Mouse (Mus musculus) stomach, embryonic 16.5 days (tissue): ENCODE measurements around the gene Gm49366. TPM values are rescaled to one million over a fixed set of nuclear protein-coding genes. Genes with fewer than 3 reads are reported as not detected.
"Not testable (repeated sequence)": the region's sequence is repeated elsewhere in the genome, so short reads cannot be mapped to it uniquely, and the experiment has no call there.

ENCODE experiments used
- ATAC-seq: fragments of 200-750 bp; cut with Nextera tagmentation; 2 replicates; pipeline ENCODE4 v1.8.0; 2017; ENCODE audit warnings: moderate number of reproducible peaks, moderate TSS enrichment; ENCODE audit not compliant: insufficient read depth, low FRiP score
- H3K27ac ChIP-seq: fragments of 300-500 bp; sonication (generic); 2 replicates; pipeline ENCODE4 v1.5.1; 2014; ENCODE audit warnings: low read length
- H3K27me3 ChIP-seq: fragments of 300-500 bp; sonication (generic); 2 replicates; pipeline ENCODE4 v1.6.1; 2014; ENCODE audit warnings: low read length, control low read depth, mixed read lengths; ENCODE audit not compliant: control insufficient read depth, insufficient read depth
- H3K36me3 ChIP-seq: fragments of 300-500 bp; sonication (generic); 2 replicates; pipeline ENCODE4 v1.6.1; 2014; ENCODE audit warnings: low read length; ENCODE audit not compliant: control insufficient read depth, insufficient read depth
- H3K4me1 ChIP-seq: fragments of 300-500 bp; sonication (generic); 2 replicates; pipeline ENCODE4 v1.6.1; 2014; ENCODE audit warnings: low read length, control low read depth, mixed read lengths; ENCODE audit not compliant: control insufficient read depth, insufficient read depth
- H3K4me2 ChIP-seq: fragments of 300-500 bp; sonication (generic); 2 replicates; pipeline ENCODE4 v1.6.1; 2014; ENCODE audit warnings: low read depth, low read length, mixed read lengths
- H3K4me3 ChIP-seq: fragments of 300-500 bp; sonication (generic); replicated peaks from 2 replicates; pipeline ENCODE4 v1.5.1; 2014; ENCODE audit warnings: mild to moderate bottlenecking, low read length
- H3K9ac ChIP-seq: fragments of 300-500 bp; sonication (generic); 2 replicates; pipeline ENCODE4 v1.6.1; 2014; ENCODE audit warnings: low read length
- H3K9me3 ChIP-seq: fragments of 300-500 bp; sonication (generic); replicated peaks from 2 replicates; pipeline ENCODE4 v1.6.1; 2016; ENCODE audit warnings: low read length, control low read depth; ENCODE audit not compliant: control insufficient read depth
- WGBS: fragments of 180-500 bp; shearing (Covaris S2); extraction: QIAGEN DNeasy Blood & Tissue Kit; methylation state at CpG from one replicate; pipeline ENCODE4 v1.1.7; 2014; 5-methylcytosine and 5-hydroxymethylcytosine counted together
- polyA plus RNA-seq: library from polyadenylated mRNA; unstranded; fragments of >200 nt; fragmentation: Nextera tagmentation; extraction: Ambion mirVana; gene quantifications from 2 replicates; pipeline ENCODE4 v1.2.1, GENCODE M21; 2015

The Gm49366 gene
- not detected in 2 replicates for polyA plus RNA-seq

DNA sequence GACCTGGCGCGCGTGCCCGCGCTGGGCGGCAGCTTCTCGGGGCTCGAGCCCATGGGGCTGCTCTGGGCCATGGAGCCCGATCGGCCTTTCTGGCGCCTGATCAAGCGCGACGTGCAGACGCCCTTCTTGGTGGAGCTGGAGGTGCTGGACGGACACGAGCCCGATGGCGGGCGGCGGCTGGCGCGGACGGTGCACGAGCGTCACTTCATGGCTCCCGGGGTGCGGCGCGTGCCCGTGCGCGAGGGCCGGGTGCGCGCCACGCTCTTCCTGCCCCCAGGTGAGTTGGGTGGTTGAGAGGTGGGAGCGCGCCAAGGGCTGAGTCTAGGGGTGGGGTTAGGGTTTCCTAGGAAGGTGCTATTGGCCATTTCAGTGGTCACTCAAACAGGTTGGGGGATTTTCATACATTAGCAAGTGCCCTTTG, at the start of gene Gm49366:
Gene Gm49366, plus strand, starts transcription at position 245 of the 421 bp plus-strand sequence.
- not testable (repeated sequence) for H3K27ac ChIP-seq
- peak; percentile 71; the same call in 1 of the 2 replicates for ATAC-seq

DNA sequence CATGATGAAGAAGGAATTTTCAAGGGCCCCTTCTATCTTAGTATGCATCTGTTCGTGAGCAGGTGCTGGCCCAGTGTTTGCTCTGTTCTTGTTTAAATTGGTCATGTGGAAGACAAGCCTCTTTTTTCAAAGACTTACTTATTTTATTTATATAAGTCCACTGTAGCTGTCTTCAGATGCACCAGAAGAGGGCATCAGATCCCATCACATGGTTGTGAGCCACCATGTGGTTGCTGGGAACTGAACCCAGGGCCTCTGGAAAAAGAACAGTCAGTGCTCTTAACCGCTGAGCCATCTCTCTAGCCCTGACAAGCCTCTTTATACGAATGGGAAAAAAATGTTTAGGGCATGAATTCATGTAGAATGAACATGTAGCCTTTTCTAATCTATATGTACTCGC, 49.4 kb upstream of the Gm49366 start:
- H3K4me2 ChIP-seq = no peak overlapping the region
- ATAC-seq = no peak
- H3K36me3 ChIP-seq = peaks cover 4% of the 10 kb centered on the region; the same call in 1 of the 2 replicates
- H3K27me3 ChIP-seq = no peaks in the 10 kb centered on the region
- peaks cover 3% of the 10 kb centered on the region; the same call in 1 of the 2 replicates for H3K4me1 ChIP-seq
- H3K4me3 ChIP-seq = no peak overlapping the region
- WGBS = 91% methylated on average over 4 of the region's 4 CpGs
- H3K27ac ChIP-seq = no peak overlapping the region
- no peak overlapping the region for H3K9ac ChIP-seq
- no peaks in the 10 kb centered on the region; the same call in 1 of the 2 replicates for H3K9me3 ChIP-seq

More for the DNA sequence above, at the start of gene Gm49366:
- WGBS = 6% methylated on average over 39 of the region's 39 CpGs
- Histone ChIP-seq H3K4me2 (peak within 1 kb of the TSS; percentile 65), H3K9ac (peak within 1 kb of the TSS; percentile 73), H3K4me3 (peak within 1 kb of the TSS; percentile 50)
- H3K27me3 ChIP-seq, H3K9me3 ChIP-seq, H3K36me3 ChIP-seq, H3K4me1 ChIP-seq: not testable (repeated sequence)

DNA sequence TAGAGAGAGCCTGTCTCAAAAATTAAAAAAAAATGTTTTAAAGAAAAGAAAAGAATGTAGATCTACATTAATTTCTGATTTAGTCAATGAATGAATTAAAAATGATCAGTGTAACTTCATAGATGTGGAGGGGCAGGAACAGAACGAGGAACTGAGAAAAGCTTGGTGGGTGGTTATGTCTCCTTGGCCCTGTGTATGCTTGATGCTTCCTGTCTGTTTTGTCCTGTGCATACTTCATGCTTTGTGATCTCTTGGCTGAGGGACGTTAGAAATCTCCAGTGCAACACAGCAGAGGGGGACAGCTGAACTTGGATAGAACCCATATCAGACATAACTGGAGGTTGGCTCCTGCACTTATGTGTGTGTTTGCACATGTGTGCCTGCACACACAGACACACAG, 41.5 kb upstream of the Gm49366 start:
- WGBS = 47% methylated on average over 2 of the region's 2 CpGs
- Histone ChIP-seq H3K27ac (no peak overlapping the region), H3K9ac (no peak overlapping the region), H3K36me3 (peaks cover 4% of the 10 kb centered on the region; the same call in 1 of the 2 replicates), H3K4me3 (no peak overlapping the region), H3K4me2 (no peak overlapping the region), H3K9me3 (no peaks in the 10 kb centered on the region), H3K27me3 (no peaks in the 10 kb centered on the region), H3K4me1 (peaks cover 6% of the 10 kb centered on the region)
- no peak for ATAC-seq

DNA sequence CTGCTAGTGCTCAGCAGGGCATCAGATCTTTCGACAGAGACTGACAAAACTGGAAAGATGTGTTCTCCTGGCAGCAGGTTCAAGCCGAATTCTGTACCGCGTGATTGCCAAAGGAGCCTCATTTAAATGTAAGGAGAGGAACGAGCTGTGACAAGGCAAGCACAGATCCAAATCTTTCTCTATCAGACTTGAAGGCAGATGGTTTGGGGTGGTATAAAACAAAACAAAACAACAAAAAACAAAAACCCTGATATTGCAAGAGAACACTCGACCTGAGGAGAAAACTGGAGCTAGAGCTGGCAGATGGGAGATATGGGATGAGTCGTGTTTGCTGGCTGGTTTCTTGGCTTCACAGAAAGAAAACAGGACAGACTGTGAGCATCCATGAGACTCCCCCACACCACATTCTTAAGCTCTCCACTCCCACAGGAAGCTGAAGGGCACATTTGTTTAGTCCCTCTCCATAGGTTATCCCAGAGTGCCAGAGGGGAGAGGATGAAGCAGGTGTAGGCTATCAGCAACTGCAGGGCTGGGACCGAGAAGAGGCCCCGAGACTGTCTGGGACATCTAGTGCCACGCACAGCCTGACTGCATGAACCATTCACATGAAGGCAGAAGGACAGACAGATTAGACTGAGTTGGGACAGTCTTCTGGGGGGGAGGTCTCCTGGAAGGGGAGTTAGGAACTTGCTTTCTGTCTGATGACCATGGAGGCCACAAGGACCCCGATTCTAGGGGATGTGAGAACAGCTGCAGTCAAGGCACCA, 40.2 kb upstream of the Gm49366 start:
- Histone ChIP-seq H3K9ac (no peak overlapping the region), H3K27me3 (no peaks in the 10 kb centered on the region), H3K4me1 (peaks cover 6% of the 10 kb centered on the region), H3K4me3 (no peak overlapping the region), H3K4me2 (no peak overlapping the region), H3K36me3 (no peaks in the 10 kb centered on the region), H3K9me3 (no peaks in the 10 kb centered on the region), H3K27ac (peak overlapping the region; percentile 27; the same call in 1 of the 2 replicates)
- 42% methylated on average over 11 of the region's 11 CpGs for WGBS
- no peak for ATAC-seq

DNA sequence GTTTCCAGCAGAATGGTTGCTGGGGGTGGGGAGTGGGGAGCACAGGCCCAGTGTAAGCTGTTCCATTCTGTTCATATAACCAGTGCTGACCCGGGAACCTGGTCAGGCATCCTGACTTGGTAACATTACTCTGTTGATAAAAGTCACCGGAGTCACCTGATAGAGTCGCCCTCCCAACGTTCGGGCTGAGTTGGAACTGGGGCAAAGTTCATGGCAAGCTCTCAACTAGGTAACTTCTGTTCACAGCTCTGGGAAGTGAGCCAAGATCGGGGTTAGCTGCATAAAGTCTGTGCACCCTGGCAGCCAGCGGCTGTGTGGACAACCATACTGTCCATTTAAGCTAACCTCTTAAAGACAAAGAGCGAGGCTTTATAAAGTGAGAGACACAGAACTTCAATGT, 39.5 kb upstream of the Gm49366 start:
- H3K4me1 ChIP-seq, H3K9me3 ChIP-seq, H3K27me3 ChIP-seq, H3K9ac ChIP-seq, H3K36me3 ChIP-seq, H3K4me2 ChIP-seq, H3K4me3 ChIP-seq: not testable (repeated sequence)
- peak overlapping the region; percentile 52; the same call in 1 of the 2 replicates for H3K27ac ChIP-seq
- peak; percentile 87 for ATAC-seq
- WGBS = 36% methylated on average over 8 of the region's 8 CpGs

DNA sequence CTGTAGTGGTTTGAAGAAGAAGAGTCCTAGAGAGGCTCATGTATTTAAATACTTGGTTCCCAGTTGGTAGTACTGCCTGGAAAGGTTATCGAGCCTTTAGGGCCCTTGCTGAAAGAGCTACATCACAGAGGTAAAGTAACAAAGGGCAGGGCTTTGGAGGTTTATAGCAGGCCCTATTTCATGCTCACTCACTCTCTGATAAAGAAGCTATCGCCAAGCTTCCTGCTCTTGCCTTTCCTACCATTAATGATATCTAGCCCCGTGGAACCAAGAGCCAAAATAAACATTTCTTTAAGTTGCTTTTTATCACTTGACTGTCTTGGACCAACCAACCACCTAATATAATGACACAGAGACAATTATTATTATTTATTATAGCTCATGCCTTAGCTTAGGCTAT, 38.3 kb upstream of the Gm49366 start:
- Histone ChIP-seq H3K9ac (no peak overlapping the region), H3K4me3 (no peak overlapping the region), H3K27me3 (no peaks in the 10 kb centered on the region), H3K4me1 (peaks cover 6% of the 10 kb centered on the region), H3K36me3 (no peaks in the 10 kb centered on the region), H3K27ac (no peak overlapping the region), H3K9me3 (no peaks in the 10 kb centered on the region), H3K4me2 (no peak overlapping the region)
- WGBS = 61% methylated on average over 3 of the region's 3 CpGs
- ATAC-seq = no peak

DNA sequence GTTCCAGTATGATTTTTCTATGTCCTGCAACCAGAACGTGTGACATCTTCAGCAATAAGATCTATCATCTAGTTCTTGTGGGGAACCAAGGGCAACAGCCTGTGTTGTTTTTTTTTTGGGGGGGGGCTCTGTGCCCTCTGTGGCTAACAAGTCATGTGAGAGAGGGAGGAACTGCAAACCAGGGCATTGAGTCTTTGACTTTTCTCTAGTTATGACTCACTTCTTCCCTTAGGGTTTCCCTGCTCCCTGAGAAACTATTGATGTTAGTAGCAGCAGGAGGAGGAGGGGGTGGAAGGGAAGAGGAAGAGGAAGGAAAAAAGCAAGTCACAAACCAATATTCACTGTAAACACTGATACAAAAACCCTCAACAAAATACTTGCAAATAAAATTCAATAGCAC, 34.9 kb upstream of the Gm49366 start:
- Histone ChIP-seq H3K27me3 (no peaks in the 10 kb centered on the region), H3K4me3 (no peak overlapping the region), H3K4me2 (no peak overlapping the region), H3K9ac (no peak overlapping the region), H3K9me3 (no peaks in the 10 kb centered on the region), H3K36me3 (no peaks in the 10 kb centered on the region), H3K27ac (no peak overlapping the region), H3K4me1 (peaks cover 3% of the 10 kb centered on the region; the same call in 1 of the 2 replicates)
- 82% methylated on average over 1 of the region's 1 CpGs for WGBS
- no peak for ATAC-seq

DNA sequence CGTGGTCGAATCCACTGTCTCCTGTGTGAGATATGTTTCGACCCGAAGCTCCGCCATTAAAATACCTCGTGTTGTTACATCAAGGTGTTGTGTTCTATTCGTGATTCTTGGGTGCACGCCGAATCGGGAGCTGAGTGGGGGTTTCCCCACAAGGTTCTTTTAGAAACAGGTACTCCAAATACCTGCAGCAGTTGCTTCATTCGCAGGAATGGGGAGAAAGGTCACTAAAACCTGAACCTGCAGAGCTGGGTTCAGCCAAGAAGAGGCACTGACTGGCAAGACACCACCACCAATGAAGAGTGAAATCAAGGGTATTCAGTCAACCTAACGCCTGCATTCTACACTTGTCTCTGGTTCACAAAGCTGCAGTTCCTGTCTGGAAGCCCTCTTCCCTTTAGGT, 30.5 kb upstream of the Gm49366 start:
- Histone ChIP-seq H3K9me3 (no peaks in the 10 kb centered on the region), H3K4me2 (no peak overlapping the region), H3K4me3 (no peak overlapping the region), H3K27ac (no peak overlapping the region), H3K9ac (no peak overlapping the region), H3K4me1 (no peaks in the 10 kb centered on the region), H3K27me3 (no peaks in the 10 kb centered on the region), H3K36me3 (no peaks in the 10 kb centered on the region)
- 90% methylated on average over 10 of the region's 12 CpGs for WGBS
- no peak for ATAC-seq

DNA sequence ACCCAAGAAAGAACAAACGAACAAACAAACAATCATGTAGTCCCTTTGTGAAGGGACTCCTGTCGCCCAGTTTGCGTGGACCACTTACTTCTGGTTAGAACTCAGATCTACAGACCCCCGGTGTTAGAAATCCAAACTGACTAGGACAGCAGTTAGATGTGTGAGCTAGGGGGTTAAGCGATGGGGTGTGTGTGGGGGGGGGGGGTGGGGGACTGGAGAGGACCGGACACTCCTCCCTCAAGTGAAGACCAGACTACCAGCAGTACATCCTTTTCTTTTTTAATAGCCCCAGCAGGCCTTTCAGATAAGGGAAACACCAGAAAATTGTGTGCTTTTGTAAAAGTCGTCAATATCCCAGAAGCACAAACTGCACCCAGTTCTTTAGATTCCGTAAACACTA, 30.0 kb upstream of the Gm49366 start:
- no peaks in the 10 kb centered on the region for H3K9me3 ChIP-seq
- H3K27me3 ChIP-seq = no peaks in the 10 kb centered on the region
- H3K4me1 ChIP-seq = no peaks in the 10 kb centered on the region
- peak overlapping the region; percentile 49 for H3K4me3 ChIP-seq
- no peaks in the 10 kb centered on the region for H3K36me3 ChIP-seq
- no peak for ATAC-seq
- 52% methylated on average over 8 of the region's 8 CpGs for WGBS
- peak overlapping the region; percentile 45 for H3K4me2 ChIP-seq
- H3K27ac ChIP-seq = peak overlapping the region; percentile 6; the same call in 1 of the 2 replicates
- peak overlapping the region; percentile 68 for H3K9ac ChIP-seq
